Mouse (Mus musculus) ES-E14 (cell line): ENCODE results near the gene Kpna6. TPM values are rescaled to one million over a fixed set of nuclear protein-coding genes. Genes with fewer than 3 reads are reported as not detected.

ENCODE experiments used
- DNase-seq: peaks from one replicate; pipeline ENCODE4 v3.0.0-alpha.2; 2013; ENCODE audit warnings: low read depth, low spot score
- H3K27ac ChIP-seq: 2 replicates; pipeline ENCODE4 v1.5.1; 2012; ENCODE audit warnings: low read depth, mild to moderate bottlenecking, low read length, moderate library complexity, mixed read lengths; ENCODE audit not compliant: poor library complexity, insufficient read depth, severe bottlenecking
- H3K36me3 ChIP-seq: 2 replicates; pipeline ENCODE4 v1.6.1; 2012; ENCODE audit warnings: mild to moderate bottlenecking, low read length, moderate library complexity, mixed read lengths; ENCODE audit not compliant: control insufficient read depth, poor library complexity, insufficient read depth, severe bottlenecking
- H3K4me1 ChIP-seq, 2 experiments: fragments of 150-350 bp in 1 of 2; sonication (generic) in 1 of 2; 2 replicates each; pipeline ENCODE4 v1.6.1; 2012; ENCODE audit warnings: low read length in 2 of 2, mild to moderate bottlenecking in 1 of 2, mixed read lengths in 1 of 2; ENCODE audit not compliant: control insufficient read depth in 2 of 2, insufficient read depth in 2 of 2, poor library complexity in 1 of 2
- H3K4me3 ChIP-seq, 2 experiments: fragments of 150-350 bp in 1 of 2; sonication (generic) in 1 of 2; 2 replicates each; pipeline ENCODE4 v1.5.1; 2012; ENCODE audit warnings: low read length in 2 of 2, low read depth in 1 of 2, mild to moderate bottlenecking in 1 of 2, mixed read lengths in 1 of 2; ENCODE audit not compliant: insufficient read depth in 1 of 2, poor library complexity in 1 of 2, severe bottlenecking in 1 of 2
- H3K9ac ChIP-seq: 2 replicates; pipeline ENCODE4 v1.6.1; 2012; ENCODE audit warnings: low read depth, mild to moderate bottlenecking, low read length, mixed read lengths; ENCODE audit not compliant: poor library complexity, insufficient read depth, severe bottlenecking
- H3K9me3 ChIP-seq: fragments of 150-350 bp; sonication (generic); 2 replicates; pipeline ENCODE4 v1.6.1; 2012; ENCODE audit warnings: low read depth, mild to moderate bottlenecking, low read length; ENCODE audit not compliant: control insufficient read depth, insufficient read depth
- CHD2 ChIP-seq: IDR thresholded peaks from 2 replicates; pipeline ENCODE4 v1.6.1; 2014; ENCODE audit warnings: mild to moderate bottlenecking, low read depth, low read length, inconsistent platforms
- HCFC1 ChIP-seq: IDR thresholded peaks from 2 replicates; pipeline ENCODE4 v1.6.1; 2012; ENCODE audit warnings: low read length, inconsistent platforms, borderline replicate concordance; ENCODE audit not compliant: insufficient read depth
- MAFK ChIP-seq: IDR thresholded peaks from 2 replicates; pipeline ENCODE4 v1.6.1; 2014; ENCODE audit warnings: mild to moderate bottlenecking, low read depth, low read length, inconsistent platforms; ENCODE audit not compliant: insufficient read depth
- ZNF384 ChIP-seq: IDR thresholded peaks from 2 replicates; pipeline ENCODE4 v1.6.1; 2012; ENCODE audit warnings: low read depth, low read length, inconsistent platforms
- in situ Hi-C, 2 experiments: fragments of 600-800 bp; cut with MboI; formaldehyde crosslinking; loops; one replicate each; pipeline ENCODE4 v1.15.1; 2025; ENCODE audit warnings: low sequenced_read_pairs in 2 of 2, inconsistent platforms in 1 of 2; ENCODE audit not compliant: unreplicated experiment in 2 of 2
- total RNA-seq: library from RNA; depleted of rRNA; stranded (reverse); fragments of 300-350 nt; gene quantifications from 2 replicates; pipeline ENCODE4 v1.2.3, GENCODE M21; 2012; rRNA removed

Kpna6 gene
- total RNA-seq, 1 experiment, result 39.4 TPM

- H3K36me3 ChIP-seq, result peaks cover 14% of the 10 kb centered on the region; the same call in 1 of the 2 replicates
Observed at GRCm38 (mm10) chr4:129600233-129601158, 72.1 kb downstream of the Kpna6 start, which contains the start of the genes Eif3i and Tmem234. Gene Eif3i, minus strand, starts transcription at chr4:129600648. Gene Tmem234, plus strand, starts transcription at chr4:129600668.

More at GRCm38 (mm10) chr4:129600233-129601158, 72.1 kb downstream of the Kpna6 start, which contains the start of the genes Eif3i and Tmem234:
- H3K9me3 ChIP-seq, result no peaks in the 10 kb centered on the region
- no peak within 1 kb of the TSS for H3K27ac ChIP-seq
- TF ChIP-seq HCFC1 (peak; percentile 60; the same call in 1 of the 2 replicates), CHD2 (no peak), ZNF384 (no peak), MAFK (no peak)
- DNase-seq, result no peak
- in situ Hi-C loops, result no loop called here
- H3K4me1 ChIP-seq, result peaks cover 9 to 13% of the 10 kb centered on the region in 2 experiments; a peak in 3 of 4 replicates
- H3K4me3 ChIP-seq, result peak within 1 kb of the TSS; percentile 95 to 99
- H3K9ac ChIP-seq, result peak within 1 kb of the TSS; percentile 94

Other genes starting within 250 kb of the Kpna6 start
- gene Zbtb8b, start 231.9 kb downstream of the Kpna6 start, total RNA-seq, result 2.5 and 2.7 TPM in 2 replicates
- 28.9 and 33.3 TPM in 2 replicates for gene Bsdc1, start 211.2 kb downstream of the Kpna6 start, total RNA-seq
- 0.16 TPM in 1 of 2 replicates, not detected in the other for gene Tssk3, start 181.7 kb downstream of the Kpna6 start, total RNA-seq
- gene Fam229a, start 181.6 kb downstream of the Kpna6 start, total RNA-seq, result not detected in 2 replicates
- gene Marcksl1, start 159.2 kb downstream of the Kpna6 start, total RNA-seq, result 175 and 233 TPM in 2 replicates
- gene Hdac1, start 130.1 kb downstream of the Kpna6 start, total RNA-seq, result 96.0 and 102 TPM in 2 replicates
- 19.1 and 36.6 TPM in 2 replicates for gene Lck, start 99.1 kb downstream of the Kpna6 start, total RNA-seq
- not detected in 2 replicates for gene Fam167b, start 94.2 kb downstream of the Kpna6 start, total RNA-seq
- gene Eif3i, start 72.1 kb downstream of the Kpna6 start, total RNA-seq, result 297 and 328 TPM in 2 replicates
- 172 and 193 TPM in 2 replicates for gene Tmem234, start 72.1 kb downstream of the Kpna6 start, total RNA-seq
- 0.71 and 1.2 TPM in 2 replicates for gene Dcdc2b, start 58.5 kb downstream of the Kpna6 start, total RNA-seq
- gene Iqcc, start 53.7 kb downstream of the Kpna6 start, total RNA-seq, result 7.9 and 8.7 TPM in 2 replicates
- gene Ccdc28b, start 48.8 kb downstream of the Kpna6 start, total RNA-seq, result 9.1 and 11.1 TPM in 2 replicates
- gene Txlna, start 31.7 kb downstream of the Kpna6 start, total RNA-seq, result 61.5 and 72.9 TPM in 2 replicates
- gene Tmem39b, start 24.1 kb upstream of the Kpna6 start, total RNA-seq, result 15.8 and 16.9 TPM in 2 replicates
- 39.6 and 58.2 TPM in 2 replicates for gene Khdrbs1, start 69.5 kb upstream of the Kpna6 start, total RNA-seq
- 71.3 and 104 TPM in 2 replicates for gene Ptp4a2, start 138.5 kb upstream of the Kpna6 start, total RNA-seq